Mouse (Mus musculus) left cerebral cortex, adult 18-20 months (tissue): ENCODE measurements around the gene Psma5. TPM values are rescaled to one million over a fixed set of nuclear protein-coding genes. Genes with fewer than 3 reads are reported as not detected.

Source experiments
- DNase-seq, 2 experiments: peaks; one replicate each; pipeline ENCODE4 v3.0.0; 2021 to 2022; ENCODE audit warnings: low spot score in 2 of 2, mixed read lengths in 1 of 2
- total RNA-seq, 2 experiments: library from RNA; stranded (reverse); gene quantifications; 2 replicates each; pipeline ENCODE4 v1.2.3; 2021

Psma5 gene
- total RNA-seq, 2 experiments from 2014 or later, result 68.9 to 76.7 TPM

DNA sequence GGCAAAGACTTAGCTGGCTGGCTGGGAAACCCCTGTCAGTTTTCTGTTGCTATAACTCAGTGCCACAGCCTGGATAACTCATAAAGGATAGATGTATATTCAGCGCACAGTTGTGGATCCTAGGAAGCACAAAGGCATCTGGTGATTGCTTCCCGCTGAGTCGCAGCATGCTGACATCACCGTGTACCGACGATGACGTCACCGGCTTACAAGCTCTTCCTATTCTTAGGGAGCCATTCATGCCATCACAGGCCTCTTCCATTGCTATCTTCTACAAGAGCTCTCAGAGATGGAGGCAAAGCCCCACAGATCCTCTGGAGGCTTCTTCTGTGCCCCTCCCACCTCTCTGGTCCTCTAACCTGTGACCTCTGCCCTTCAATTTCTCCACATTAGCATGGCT, 47.0 kb downstream of the Psma5 start:
- no peak for DNase-seq

DNA sequence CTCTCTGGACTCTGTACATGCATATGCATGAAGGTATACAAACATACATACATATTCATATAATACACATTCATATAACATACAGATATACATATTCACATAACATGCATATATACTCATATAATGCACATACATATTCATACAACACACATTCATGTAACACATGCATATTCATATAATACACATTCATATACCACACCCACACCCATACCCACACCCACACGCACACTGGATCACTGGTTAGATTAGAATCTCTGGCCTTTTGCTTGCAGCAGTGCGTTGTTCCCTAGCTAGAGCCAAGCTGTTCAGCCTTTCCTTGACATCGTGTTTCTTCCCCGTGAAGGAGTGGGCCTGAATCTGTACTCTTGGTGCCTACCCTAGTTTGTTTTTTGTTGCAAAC, 48.0 kb downstream of the Psma5 start:
- DNase-seq, result no peak

DNA sequence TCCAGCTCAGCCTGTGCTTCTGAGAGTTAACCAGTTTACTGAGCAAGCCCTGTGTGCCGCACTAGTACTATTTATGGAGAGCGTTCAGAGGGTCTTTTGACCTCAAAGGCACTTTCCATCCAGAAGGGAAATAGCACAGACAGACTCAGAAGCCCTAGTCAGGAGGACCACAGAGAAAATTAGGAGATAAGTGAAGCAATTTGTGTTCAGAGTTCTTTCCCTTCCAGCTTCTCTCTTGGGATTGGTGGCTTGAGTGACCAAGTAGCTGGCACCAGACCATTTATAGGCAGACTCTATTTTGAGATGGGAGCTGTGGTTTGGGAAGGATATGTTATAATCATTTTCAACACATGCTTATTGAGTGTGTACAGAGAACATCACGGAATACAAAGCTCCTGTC, 49.7 kb downstream of the Psma5 start:
- no peak for DNase-seq

- no peak for DNase-seq
Observed at GRCm38 (mm10) chr3:108307485-108307884, 50.8 kb downstream of the Psma5 start.

- no peak for DNase-seq
Observed at GRCm38 (mm10) chr3:108310921-108311341, 54.2 kb downstream of the Psma5 start.

- no peak for DNase-seq
Observed at GRCm38 (mm10) chr3:108311688-108312087, 55.0 kb downstream of the Psma5 start.

DNA sequence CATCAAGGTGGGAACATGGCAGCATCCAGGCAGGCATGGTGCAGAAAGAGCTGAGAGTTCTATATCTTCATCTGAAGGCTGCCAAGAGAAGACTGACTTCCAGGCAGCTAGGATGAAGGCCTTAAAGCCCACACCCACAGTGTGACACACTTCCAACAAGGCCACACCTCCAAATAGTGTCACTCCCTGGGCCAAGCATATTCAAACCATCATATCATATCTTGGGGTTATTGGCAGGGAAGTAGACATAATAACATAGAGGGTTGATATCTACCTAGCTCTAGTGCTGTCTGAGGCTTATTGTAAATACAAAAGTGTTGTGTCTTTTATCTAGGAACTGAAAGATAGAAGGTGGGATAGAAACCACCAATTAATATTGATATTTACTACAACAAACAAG, 55.7 kb downstream of the Psma5 start:
- no peak for DNase-seq

DNA sequence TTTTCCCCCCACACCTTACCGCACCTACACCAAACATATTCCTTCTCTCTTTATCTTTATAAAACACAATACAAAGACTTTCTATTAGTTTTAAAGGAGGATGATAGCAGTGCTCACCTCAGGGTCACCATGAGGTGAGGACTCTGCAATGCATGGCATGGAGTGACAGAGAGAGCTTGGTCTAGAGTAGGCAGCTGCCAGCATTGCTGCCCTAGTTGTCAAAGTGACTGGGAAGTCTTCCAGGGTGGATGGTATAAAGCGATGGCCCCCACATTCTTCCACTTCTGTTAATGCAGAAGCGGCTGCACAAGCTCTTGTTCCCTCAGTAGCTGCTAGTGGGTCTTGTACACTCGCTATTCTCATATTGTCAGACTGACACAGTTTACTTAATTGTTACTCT, 56.4 kb downstream of the Psma5 start:
- no peak for DNase-seq

GRCm38 (mm10) chr3:108314038-108314675, 57.4 kb downstream of the Psma5 start:
- no peak for DNase-seq

DNA sequence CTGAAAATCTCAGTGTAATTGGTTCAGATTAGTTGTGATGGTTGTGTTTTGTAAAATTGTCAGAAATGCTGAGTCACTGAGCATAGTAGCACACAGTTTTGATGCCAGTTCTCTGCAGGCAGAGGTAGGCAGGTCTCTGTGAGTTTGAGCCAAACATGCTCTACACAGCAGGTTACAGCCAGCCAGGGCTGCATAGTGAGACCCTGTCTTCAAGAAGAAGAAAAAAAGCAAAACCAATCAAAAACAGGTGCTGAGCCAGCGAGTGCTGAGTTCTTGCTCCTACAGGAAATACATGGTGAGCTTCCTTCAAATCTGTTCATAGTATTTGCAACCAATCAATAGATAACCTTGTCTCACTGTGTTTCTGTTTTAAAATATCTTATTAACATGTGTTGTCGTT, 61.8 kb downstream of the Psma5 start:
- no peak for DNase-seq

GRCm38 (mm10) chr3:108321671-108322070, 64.9 kb downstream of the Psma5 start:
- no peak for DNase-seq

DNA sequence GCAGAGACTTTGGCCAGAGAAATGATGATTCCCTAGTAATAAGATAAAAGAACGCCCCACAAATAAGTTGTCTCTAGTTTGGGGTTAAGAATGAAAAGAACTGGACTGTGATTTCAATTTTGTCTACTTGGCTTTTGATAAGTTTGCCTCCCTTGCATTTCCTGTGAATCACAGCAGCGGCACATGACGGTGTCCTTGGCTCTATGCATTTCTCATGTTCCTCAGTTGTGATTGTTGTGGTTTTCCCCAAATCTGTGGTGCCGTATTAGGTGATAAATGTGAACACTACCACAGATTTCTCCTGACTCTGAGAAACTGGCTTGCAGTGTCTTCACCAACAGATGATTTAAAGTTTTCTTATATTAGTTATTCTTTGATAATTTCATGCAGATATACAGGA, 65.4 kb downstream of the Psma5 start:
- DNase-seq, result no peak

DNA sequence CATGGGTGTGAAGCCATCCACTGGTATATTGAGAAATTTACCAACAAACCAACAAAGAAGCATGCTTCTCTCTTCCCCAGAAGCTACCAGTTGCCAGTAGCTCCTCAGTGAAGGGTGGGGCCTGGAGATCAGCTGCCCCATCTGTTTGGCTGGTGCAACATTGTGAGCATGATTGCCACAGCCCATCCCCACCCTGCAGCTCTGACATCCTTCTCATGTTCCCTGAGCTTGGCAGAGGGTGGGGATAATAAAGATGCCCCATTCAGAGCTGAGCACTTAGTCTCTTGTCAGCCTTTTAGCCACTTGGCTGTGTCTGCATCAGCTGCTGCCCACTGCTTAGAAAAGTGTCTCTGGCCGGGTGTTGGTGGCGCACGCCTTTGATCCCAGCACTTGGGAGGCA, 66.2 kb downstream of the Psma5 start:
- no peak for DNase-seq

DNA sequence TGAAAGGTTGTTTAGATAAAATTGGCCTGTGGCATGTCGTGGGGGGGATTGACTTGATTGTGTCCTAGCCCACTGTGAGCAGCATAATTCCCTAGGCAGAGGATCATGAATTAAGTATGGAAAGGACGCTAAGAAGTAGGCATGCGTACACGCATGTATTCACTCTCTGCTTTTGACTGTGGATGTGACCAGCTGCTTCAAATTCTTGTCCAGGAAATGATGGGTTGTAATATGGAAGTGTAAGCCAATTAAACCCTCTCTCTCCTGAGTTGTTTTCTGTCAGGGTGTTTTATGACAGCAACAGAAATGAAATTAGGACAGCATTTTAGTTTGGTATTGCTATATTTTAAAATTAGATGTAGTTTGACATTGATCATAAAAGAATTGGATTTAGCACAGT, 68.1 kb downstream of the Psma5 start:
- DNase-seq, result no peak

GRCm38 (mm10) chr3:108325521-108325920, 68.8 kb downstream of the Psma5 start:
- no peak for DNase-seq

DNA sequence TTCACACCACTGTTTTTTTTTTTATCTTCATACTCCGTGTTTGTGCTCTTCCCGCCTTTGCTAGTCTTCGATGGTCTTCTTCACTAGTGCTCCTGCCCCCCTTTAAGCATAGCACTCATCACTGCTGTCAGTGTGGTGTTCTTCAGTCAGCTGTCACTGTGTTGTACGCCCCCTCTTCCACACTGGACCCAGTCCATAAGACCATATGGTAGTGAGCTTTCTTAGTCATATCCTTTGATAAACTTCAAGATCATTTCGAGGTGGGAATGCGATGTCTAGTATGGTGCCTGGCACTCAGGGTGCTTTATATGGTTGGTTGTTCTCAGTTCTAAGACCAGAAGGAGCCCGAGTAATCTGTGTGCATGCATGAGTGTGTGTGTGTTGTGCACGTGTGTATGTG, 70.5 kb downstream of the Psma5 start:
- DNase-seq, result peak; percentile 45 to 54

DNA sequence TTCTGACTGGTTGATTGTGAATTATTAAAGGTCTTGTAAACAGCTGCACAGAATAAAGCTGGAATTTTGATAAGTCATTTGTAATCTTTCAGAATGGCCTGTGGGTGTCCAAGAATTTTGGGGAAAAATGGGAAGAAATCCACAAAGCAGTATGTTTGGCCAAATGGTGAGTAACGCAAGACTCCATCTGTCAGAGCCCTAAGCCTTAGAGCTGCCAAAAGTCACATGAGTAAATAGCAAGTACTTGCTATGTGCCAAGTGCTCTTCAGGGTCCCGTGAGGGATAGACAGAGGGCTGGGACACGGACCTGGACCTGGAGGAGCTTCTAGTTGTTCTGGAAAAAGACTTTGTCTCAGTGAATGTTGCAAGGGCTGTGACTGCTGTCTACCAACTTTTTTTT, 71.2 kb downstream of the Psma5 start:
- DNase-seq, result no peak

GRCm38 (mm10) chr3:108328441-108328841, 71.7 kb downstream of the Psma5 start:
- peak; percentile 53 to 56 for DNase-seq

Other genes with a start within 250 kb of the Psma5 start
- 100 to 1,000 TPM; 279 to 320 TPM for gene Gstm1, start 239.0 kb upstream of the Psma5 start, total RNA-seq
- 10 to 100 TPM; 11.5 to 11.6 TPM for gene Gstm4, start 212.0 kb upstream of the Psma5 start, total RNA-seq
- gene Ampd2, start 170.3 kb upstream of the Psma5 start, total RNA-seq, result 10 to 100 TPM; 52.3 to 58.5 TPM
- gene Gnat2, start 164.1 kb upstream of the Psma5 start, total RNA-seq, result under 1 TPM in 1 of 2 experiments, not detected in 1; 0.21 TPM
- 10 to 100 TPM; 29.0 to 30.4 TPM for gene Gnai3, start 110.8 kb upstream of the Psma5 start, total RNA-seq
- gene Gpr61, start 102.0 kb upstream of the Psma5 start, total RNA-seq, result 10 to 100 TPM; 18.4 to 22.3 TPM
- 10 to 100 TPM; 78.2 to 79.7 TPM for gene Amigo1, start 70.6 kb upstream of the Psma5 start, total RNA-seq
- 10 to 100 TPM; 20.6 to 21.4 TPM for gene Cyb561d1, start 55.7 kb upstream of the Psma5 start, total RNA-seq
- 10 to 100 TPM; 22.9 to 27.9 TPM for gene Atxn7l2, start 46.0 kb upstream of the Psma5 start, total RNA-seq
- 1 to 10 TPM; 2.3 TPM for gene Sypl2, start 30.3 kb upstream of the Psma5 start, total RNA-seq
- 100 to 1,000 TPM; 305 to 320 TPM for gene Sort1, start 27.2 kb downstream of the Psma5 start, total RNA-seq
- gene Mybphl, start 108.0 kb downstream of the Psma5 start, total RNA-seq, result under 1 TPM; 0.26 to 0.49 TPM
- 10 to 100 TPM; 17.8 to 18.1 TPM for gene Psrc1, start 126.9 kb downstream of the Psma5 start, total RNA-seq
- gene Celsr2, start 158.6 kb downstream of the Psma5 start, total RNA-seq, result 100 to 1,000 TPM; 148 to 155 TPM
- gene Sars, start 188.3 kb downstream of the Psma5 start, total RNA-seq, result 100 to 1,000 TPM; 244 to 258 TPM